Mouse (Mus musculus) midbrain, embryonic 14.5 days (tissue): ENCODE data around the gene Cand1. TPM values are rescaled to one million over a fixed set of nuclear protein-coding genes. Genes with fewer than 3 reads are reported as not detected.
A peak's percentile ranks its signal among the peaks of the same experiment; 100 is the strongest.

Experiments used
- ATAC-seq: fragments of 200-750 bp; cut with Nextera tagmentation; 2 replicates; pipeline ENCODE4 v1.8.0; 2017; ENCODE audit warnings: moderate number of reproducible peaks, moderate library complexity; ENCODE audit not compliant: low FRiP score, low TSS enrichment
- DNase-seq: peaks from one replicate; pipeline ENCODE4 v3.0.0-alpha.2; 2015
- H3K27ac ChIP-seq: fragments of 300-500 bp; sonication (generic); replicated peaks from 2 replicates; pipeline ENCODE4 v1.5.1; 2014; ENCODE audit warnings: mild to moderate bottlenecking, low read depth, low read length, moderate library complexity
- H3K27me3 ChIP-seq: fragments of 300-500 bp; sonication (generic); 2 replicates; pipeline ENCODE4 v1.6.1; 2014; ENCODE audit warnings: low read length, control low read depth, mixed read lengths; ENCODE audit not compliant: control insufficient read depth, insufficient read depth
- H3K36me3 ChIP-seq: fragments of 300-500 bp; sonication (generic); 2 replicates; pipeline ENCODE4 v1.6.1; 2014; ENCODE audit warnings: low read length, control low read depth; ENCODE audit not compliant: control insufficient read depth, insufficient read depth
- H3K4me1 ChIP-seq: fragments of 300-500 bp; sonication (generic); 2 replicates; pipeline ENCODE4 v1.6.1; 2014; ENCODE audit warnings: mild to moderate bottlenecking, antibody characterized with exemption, low read length, control low read depth; ENCODE audit not compliant: control insufficient read depth, insufficient read depth
- H3K4me2 ChIP-seq: fragments of 300-500 bp; sonication (generic); 2 replicates; pipeline ENCODE4 v1.6.1; 2014; ENCODE audit warnings: mild to moderate bottlenecking, low read length, moderate library complexity
- H3K4me3 ChIP-seq: fragments of 300-500 bp; sonication (generic); replicated peaks from 2 replicates; pipeline ENCODE4 v1.5.1; 2014; ENCODE audit warnings: low read depth, low read length
- H3K9ac ChIP-seq: fragments of 300-500 bp; sonication (generic); replicated peaks from 2 replicates; pipeline ENCODE4 v1.6.1; 2014; ENCODE audit warnings: mild to moderate bottlenecking, low read length, moderate library complexity
- H3K9me3 ChIP-seq: fragments of 300-500 bp; sonication (generic); 2 replicates; pipeline ENCODE4 v1.6.1; 2016; ENCODE audit warnings: low read length, control low read depth, mixed read lengths; ENCODE audit not compliant: control insufficient read depth
- WGBS: fragments of 180-500 bp; shearing (Covaris S2); extraction: QIAGEN DNeasy Blood & Tissue Kit; methylation state at CpG from one replicate; pipeline ENCODE4 v1.1.7; 2014; 5-methylcytosine and 5-hydroxymethylcytosine counted together
- polyA plus RNA-seq: library from polyadenylated mRNA; unstranded; fragments of >200 nt; fragmentation: Nextera tagmentation; extraction: Ambion mirVana; gene quantifications from 2 replicates; pipeline ENCODE4 v1.2.1, GENCODE M21; 2014

The Cand1 gene
- 45.2 and 79.8 TPM in 2 replicates for polyA plus RNA-seq

DNA sequence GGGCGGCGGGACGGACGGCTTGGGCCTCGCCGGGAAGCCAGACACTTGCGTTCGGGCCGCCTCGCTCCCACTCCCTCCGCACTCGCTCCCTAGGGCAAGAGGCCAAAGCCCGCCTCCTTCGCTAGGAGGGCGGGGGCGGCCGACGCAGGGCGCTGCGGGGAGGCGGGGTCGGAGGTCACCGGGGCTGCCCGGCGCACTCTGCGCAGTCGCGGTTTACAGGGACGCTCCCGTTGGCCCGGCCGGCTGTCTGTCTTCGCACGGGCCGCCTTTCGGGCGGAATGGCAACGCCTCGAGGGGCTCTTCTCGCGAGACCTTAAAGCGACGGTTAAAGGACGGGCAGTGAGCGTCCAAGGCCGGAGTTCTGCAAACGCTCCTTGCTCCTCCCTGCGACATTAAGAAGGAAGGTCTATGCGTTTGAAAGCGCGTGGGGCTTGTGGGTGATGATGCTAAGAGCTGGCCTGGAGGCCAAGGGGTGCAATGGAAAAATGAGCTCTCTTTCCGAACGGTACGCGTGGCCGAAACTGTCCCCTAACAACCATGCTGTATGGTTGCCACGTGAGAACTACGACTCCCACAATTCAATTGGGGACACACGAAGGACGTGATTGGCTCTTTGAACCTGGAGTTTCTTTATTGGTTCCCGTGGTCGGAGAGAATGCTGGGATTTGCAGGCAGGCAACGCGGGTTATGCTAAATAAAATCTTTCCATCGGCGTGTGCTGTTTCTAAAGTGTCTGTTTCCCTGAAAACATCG, at the start of gene Cand1:
Cand1 (minus strand) TSS at position 87 of the 753 bp plus-strand sequence.
- peak; percentile 98 for ATAC-seq
- under 1% methylated on average over 66 of the region's 67 CpGs for WGBS
- H3K9me3 ChIP-seq = no peaks in the 10 kb centered on the region

DNA sequence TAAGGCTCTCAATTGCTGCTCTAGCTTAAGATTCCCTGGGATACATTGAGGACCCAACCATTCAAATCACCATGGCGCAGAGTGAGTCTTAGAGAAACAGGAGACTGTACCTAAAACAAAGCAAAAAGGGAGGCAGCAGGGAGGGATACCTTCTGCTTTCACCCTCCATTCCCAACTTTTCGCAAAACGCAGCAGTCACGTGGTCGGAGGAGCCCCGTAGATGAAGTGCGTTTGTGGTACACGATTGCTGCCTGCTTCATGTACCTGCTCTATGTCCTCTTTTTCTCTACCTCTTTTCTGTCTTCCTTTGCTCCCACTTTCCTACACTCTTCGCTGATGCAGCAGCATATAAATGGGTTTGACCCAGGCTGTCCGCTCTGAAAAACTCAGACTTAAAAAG, 39.0 kb upstream of the Cand1 start:
- H3K36me3 ChIP-seq = no peaks in the 10 kb centered on the region
- H3K9ac ChIP-seq = no peak overlapping the region
- DNase-seq (no peak), ATAC-seq (no peak)
- no peaks in the 10 kb centered on the region for H3K9me3 ChIP-seq
- no peaks in the 10 kb centered on the region for H3K4me1 ChIP-seq
- no peaks in the 10 kb centered on the region for H3K27me3 ChIP-seq
- H3K27ac ChIP-seq = no peak overlapping the region
- no peak overlapping the region for H3K4me2 ChIP-seq
- no peak overlapping the region for H3K4me3 ChIP-seq
- 90% methylated on average over 10 of the region's 10 CpGs for WGBS

More for the DNA sequence above, at the start of gene Cand1:
- peak within 1 kb of the TSS; percentile 94 for H3K27ac ChIP-seq
- no peaks in the 10 kb centered on the region for H3K36me3 ChIP-seq
- H3K9ac ChIP-seq = peak within 1 kb of the TSS; percentile 93
- no peaks in the 10 kb centered on the region for H3K27me3 ChIP-seq
- peak within 1 kb of the TSS; percentile 98 for H3K4me3 ChIP-seq
- H3K4me2 ChIP-seq = peak within 1 kb of the TSS; percentile 70
- peak; percentile 99 for DNase-seq
- peaks cover 18% of the 10 kb centered on the region for H3K4me1 ChIP-seq

DNA sequence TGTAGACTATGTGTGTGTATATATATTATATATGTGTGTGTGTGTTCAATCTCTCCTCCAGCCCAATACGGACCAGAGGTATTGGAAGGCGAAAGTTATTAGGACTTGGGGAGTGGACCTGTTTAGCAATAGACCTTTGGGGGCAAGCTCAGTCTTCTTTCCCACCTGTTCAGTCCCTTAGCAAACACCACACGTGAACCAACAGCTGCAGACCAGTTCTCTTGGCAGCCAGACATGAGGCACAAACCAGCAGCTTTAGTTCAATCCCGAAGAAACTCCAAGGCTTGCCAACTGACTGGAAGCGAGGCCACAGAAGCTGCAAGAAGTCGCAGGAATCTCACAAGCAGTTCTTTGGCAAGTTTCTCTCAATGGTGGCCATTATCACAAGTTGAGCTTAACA, 34.5 kb upstream of the Cand1 start:
- Histone ChIP-seq H3K9ac (no peak overlapping the region), H3K4me3 (no peak overlapping the region), H3K27ac (no peak overlapping the region), H3K9me3 (no peaks in the 10 kb centered on the region), H3K4me2 (no peak overlapping the region), H3K36me3 (no peaks in the 10 kb centered on the region), H3K4me1 (no peaks in the 10 kb centered on the region), H3K27me3 (no peaks in the 10 kb centered on the region)
- DNase-seq (no peak), ATAC-seq (no peak)
- WGBS = 89% methylated on average over 6 of the region's 6 CpGs

GRCm38 (mm10) chr10:119272536-119272935, 32.7 kb upstream of the Cand1 start:
- 89% methylated on average over 10 of the region's 10 CpGs for WGBS
- no peak for ATAC-seq
- H3K27me3 ChIP-seq = no peaks in the 10 kb centered on the region
- no peaks in the 10 kb centered on the region for H3K36me3 ChIP-seq
- H3K4me2 ChIP-seq = no peak overlapping the region
- H3K9ac ChIP-seq = no peak overlapping the region
- H3K4me1 ChIP-seq = no peaks in the 10 kb centered on the region
- no peak overlapping the region for H3K27ac ChIP-seq
- no peaks in the 10 kb centered on the region for H3K9me3 ChIP-seq
- no peak for DNase-seq
- H3K4me3 ChIP-seq = no peak overlapping the region

- Histone ChIP-seq H3K4me2 (no peak overlapping the region), H3K36me3 (no peaks in the 10 kb centered on the region), H3K4me3 (no peak overlapping the region), H3K9ac (no peak overlapping the region), H3K9me3 (no peaks in the 10 kb centered on the region), H3K27me3 (no peaks in the 10 kb centered on the region), H3K4me1 (no peaks in the 10 kb centered on the region), H3K27ac (no peak overlapping the region)
- DNase-seq (no peak), ATAC-seq (no peak)
- 97% methylated on average over 10 of the region's 10 CpGs for WGBS
Observed at GRCm38 (mm10) chr10:119272005-119272404, 32.1 kb upstream of the Cand1 start.

DNA sequence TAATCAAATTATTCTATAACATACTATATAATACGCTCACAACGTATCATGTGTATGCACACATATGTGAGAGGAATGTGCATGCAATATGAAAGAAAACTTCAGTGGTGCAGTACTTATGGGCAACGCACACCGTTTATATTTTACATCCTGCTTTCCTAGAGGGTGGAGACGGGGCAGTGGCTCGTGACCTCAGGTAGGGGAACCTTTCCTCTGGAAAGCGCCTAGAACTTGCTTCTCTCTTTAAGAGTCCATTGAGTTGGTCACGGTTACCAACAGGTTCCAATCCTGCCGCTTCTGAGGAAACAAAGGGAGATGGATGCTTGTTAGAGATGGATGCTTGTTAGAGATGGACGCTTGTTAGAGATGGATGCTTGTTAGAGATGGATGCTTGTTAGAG, 31.2 kb upstream of the Cand1 start:
- Histone ChIP-seq H3K27ac (no peak overlapping the region), H3K4me3 (no peak overlapping the region), H3K27me3 (no peaks in the 10 kb centered on the region), H3K4me1 (no peaks in the 10 kb centered on the region), H3K9me3 (no peaks in the 10 kb centered on the region), H3K36me3 (no peaks in the 10 kb centered on the region), H3K4me2 (no peak overlapping the region), H3K9ac (no peak overlapping the region)
- ATAC-seq (no peak), DNase-seq (no peak)
- WGBS = 86% methylated on average over 10 of the region's 10 CpGs

GRCm38 (mm10) chr10:119270384-119270985, 30.6 kb upstream of the Cand1 start:
- H3K36me3 ChIP-seq = no peaks in the 10 kb centered on the region
- H3K9me3 ChIP-seq = no peaks in the 10 kb centered on the region
- DNase-seq = peak; percentile 29
- H3K4me2 ChIP-seq = no peak overlapping the region
- no peaks in the 10 kb centered on the region for H3K27me3 ChIP-seq
- no peak overlapping the region for H3K27ac ChIP-seq
- H3K4me1 ChIP-seq = no peaks in the 10 kb centered on the region
- ATAC-seq = no peak
- 46% methylated on average over 12 of the region's 12 CpGs for WGBS
- H3K9ac ChIP-seq = no peak overlapping the region
- H3K4me3 ChIP-seq = no peak overlapping the region

- no peak overlapping the region for H3K4me2 ChIP-seq
- no peak for ATAC-seq
- no peak overlapping the region for H3K9ac ChIP-seq
- DNase-seq = peak; percentile 24
- H3K4me3 ChIP-seq = no peak overlapping the region
- no peaks in the 10 kb centered on the region for H3K36me3 ChIP-seq
- no peak overlapping the region for H3K27ac ChIP-seq
- 75% methylated on average over 7 of the region's 7 CpGs for WGBS
- H3K4me1 ChIP-seq = no peaks in the 10 kb centered on the region
- H3K9me3 ChIP-seq = no peaks in the 10 kb centered on the region
- no peaks in the 10 kb centered on the region for H3K27me3 ChIP-seq
Observed at GRCm38 (mm10) chr10:119264761-119265160, 24.9 kb upstream of the Cand1 start.

- no peak overlapping the region for H3K4me3 ChIP-seq
- ATAC-seq (no peak), DNase-seq (no peak)
- no peaks in the 10 kb centered on the region for H3K36me3 ChIP-seq
- 91% methylated on average over 5 of the region's 5 CpGs for WGBS
- no peaks in the 10 kb centered on the region for H3K4me1 ChIP-seq
- no peaks in the 10 kb centered on the region for H3K9me3 ChIP-seq
- H3K4me2 ChIP-seq = no peak overlapping the region
- H3K27me3 ChIP-seq = no peaks in the 10 kb centered on the region
- no peak overlapping the region for H3K27ac ChIP-seq
- H3K9ac ChIP-seq = no peak overlapping the region
Observed at GRCm38 (mm10) chr10:119262821-119263220, 23.0 kb upstream of the Cand1 start.
